Mouse (Mus musculus): ENCODE data around the gene Hcfc2. TPM values are rescaled to one million over a fixed set of nuclear protein-coding genes. Genes with fewer than 3 reads are reported as not detected.

The Hcfc2 gene
- polyA plus RNA-seq, 1 experiment, result 15.5 TPM

GRCm38 (mm10) chr10:82698712-82699261 is 2.8 kb downstream of the Hcfc2 start:
- Histone ChIP-seq H3K4me1 (ENCODE audit: control insufficient read depth, insufficient read depth, low read length) (peaks cover 26% of the 10 kb centered on the region), H3K27ac (ENCODE audit: insufficient read depth, low read depth, low read length) (no peak overlapping the region), H3K4me3 (ENCODE audit: insufficient read depth, low read length) (peak overlapping the region; percentile 85)
- TF ChIP-seq CTCF (IDR thresholded peaks at IDR 0.05; ENCODE audit: low read depth, low read length) (no peak), POLR2A (IDR thresholded peaks at IDR 0.05; ENCODE audit: borderline replicate concordance, low read depth, low read length) (no peak)

- Histone ChIP-seq H3K27ac (ENCODE audit: insufficient read depth, low read depth, low read length) (no peak overlapping the region), H3K4me3 (ENCODE audit: insufficient read depth, low read length) (peak overlapping the region; percentile 85), H3K4me1 (ENCODE audit: control insufficient read depth, insufficient read depth, low read length) (peaks cover 26% of the 10 kb centered on the region)
- TF ChIP-seq POLR2A (IDR thresholded peaks at IDR 0.05; ENCODE audit: borderline replicate concordance, low read depth, low read length), result no peak
- TF ChIP-seq CTCF (IDR thresholded peaks at IDR 0.05; ENCODE audit: low read depth, low read length), result no peak
Observed at GRCm38 (mm10) chr10:82699296-82699941, 3.5 kb downstream of the Hcfc2 start.

- H3K4me1 ChIP-seq (ENCODE audit: control insufficient read depth, insufficient read depth, low read length), result peaks cover 9% of the 10 kb centered on the region
- TF ChIP-seq POLR2A (IDR thresholded peaks at IDR 0.05; ENCODE audit: borderline replicate concordance, low read depth, low read length) (no peak), CTCF (IDR thresholded peaks at IDR 0.05; ENCODE audit: low read depth, low read length) (no peak)
- H3K27ac ChIP-seq (ENCODE audit: insufficient read depth, low read depth, low read length), result no peak overlapping the region
- no peak overlapping the region for H3K4me3 ChIP-seq (ENCODE audit: insufficient read depth, low read length)
Observed at GRCm38 (mm10) chr10:82741354-82741753, 45.4 kb downstream of the Hcfc2 start.

GRCm38 (mm10) chr10:82741876-82742275 is 45.9 kb downstream of the Hcfc2 start:
- Histone ChIP-seq H3K4me3 (ENCODE audit: insufficient read depth, low read length) (no peak overlapping the region), H3K4me1 (ENCODE audit: control insufficient read depth, insufficient read depth, low read length) (peaks cover 9% of the 10 kb centered on the region), H3K27ac (ENCODE audit: insufficient read depth, low read depth, low read length) (no peak overlapping the region)
- TF ChIP-seq POLR2A (IDR thresholded peaks at IDR 0.05; ENCODE audit: borderline replicate concordance, low read depth, low read length) (no peak), CTCF (IDR thresholded peaks at IDR 0.05; ENCODE audit: low read depth, low read length) (no peak)

- Histone ChIP-seq H3K27ac (ENCODE audit: insufficient read depth, low read depth, low read length) (no peak overlapping the region), H3K4me1 (ENCODE audit: control insufficient read depth, insufficient read depth, low read length) (peaks cover 9% of the 10 kb centered on the region), H3K4me3 (ENCODE audit: insufficient read depth, low read length) (no peak overlapping the region)
- TF ChIP-seq CTCF (IDR thresholded peaks at IDR 0.05; ENCODE audit: low read depth, low read length) (no peak), POLR2A (IDR thresholded peaks at IDR 0.05; ENCODE audit: borderline replicate concordance, low read depth, low read length) (no peak)
Observed at GRCm38 (mm10) chr10:82742578-82742977, 46.6 kb downstream of the Hcfc2 start.

- TF ChIP-seq POLR2A (IDR thresholded peaks at IDR 0.05; ENCODE audit: borderline replicate concordance, low read depth, low read length) (no peak), CTCF (IDR thresholded peaks at IDR 0.05; ENCODE audit: low read depth, low read length) (no peak)
- peaks cover 9% of the 10 kb centered on the region for H3K4me1 ChIP-seq (ENCODE audit: control insufficient read depth, insufficient read depth, low read length)
- no peak overlapping the region for H3K4me3 ChIP-seq (ENCODE audit: insufficient read depth, low read length)
- H3K27ac ChIP-seq (ENCODE audit: insufficient read depth, low read depth, low read length), result no peak overlapping the region
Observed at GRCm38 (mm10) chr10:82744296-82744695, 48.3 kb downstream of the Hcfc2 start.

- no peak overlapping the region for H3K4me3 ChIP-seq (ENCODE audit: insufficient read depth, low read length)
- H3K27ac ChIP-seq (ENCODE audit: insufficient read depth, low read depth, low read length), result no peak overlapping the region
- H3K4me1 ChIP-seq (ENCODE audit: control insufficient read depth, insufficient read depth, low read length), result peaks cover 9% of the 10 kb centered on the region
- TF ChIP-seq POLR2A (IDR thresholded peaks at IDR 0.05; ENCODE audit: borderline replicate concordance, low read depth, low read length), result no peak
Observed at GRCm38 (mm10) chr10:82745301-82745700, 49.3 kb downstream of the Hcfc2 start.

GRCm38 (mm10) chr10:82746988-82747850 is 51.3 kb downstream of the Hcfc2 start:
- H3K27ac ChIP-seq (ENCODE audit: insufficient read depth, low read depth, low read length), result no peak overlapping the region
- no peak for TF ChIP-seq POLR2A (IDR thresholded peaks at IDR 0.05; ENCODE audit: borderline replicate concordance, low read depth, low read length)
- no peak for TF ChIP-seq CTCF (IDR thresholded peaks at IDR 0.05; ENCODE audit: low read depth, low read length)
- H3K4me1 ChIP-seq (ENCODE audit: control insufficient read depth, insufficient read depth, low read length), result peaks cover 6% of the 10 kb centered on the region
- no peak overlapping the region for H3K4me3 ChIP-seq (ENCODE audit: insufficient read depth, low read length)

GRCm38 (mm10) chr10:82750778-82751177 is 54.8 kb downstream of the Hcfc2 start:
- no peak overlapping the region for H3K27ac ChIP-seq (ENCODE audit: insufficient read depth, low read depth, low read length)

GRCm38 (mm10) chr10:82752921-82753320 is 57.0 kb downstream of the Hcfc2 start:
- Histone ChIP-seq H3K4me1 (ENCODE audit: control insufficient read depth, insufficient read depth, low read length) (no peaks in the 10 kb centered on the region), H3K4me3 (ENCODE audit: insufficient read depth, low read length) (no peak overlapping the region), H3K27ac (ENCODE audit: insufficient read depth, low read depth, low read length) (no peak overlapping the region)
- TF ChIP-seq CTCF (IDR thresholded peaks at IDR 0.05; ENCODE audit: low read depth, low read length) (no peak), POLR2A (IDR thresholded peaks at IDR 0.05; ENCODE audit: borderline replicate concordance, low read depth, low read length) (no peak)

More at GRCm38 (mm10) chr10:82750778-82751177, 54.8 kb downstream of the Hcfc2 start:
- no peaks in the 10 kb centered on the region for H3K4me1 ChIP-seq (ENCODE audit: control insufficient read depth, insufficient read depth, low read length)
- no peak overlapping the region for H3K4me3 ChIP-seq (ENCODE audit: insufficient read depth, low read length)
- TF ChIP-seq CTCF (IDR thresholded peaks at IDR 0.05; ENCODE audit: low read depth, low read length) (no peak), POLR2A (IDR thresholded peaks at IDR 0.05; ENCODE audit: borderline replicate concordance, low read depth, low read length) (no peak)
